Mouse (Mus musculus): ENCODE results near the gene Il6st. TPM values are rescaled to one million over a fixed set of nuclear protein-coding genes. Genes with fewer than 3 reads are reported as not detected.
"Not testable (repeated sequence)": the region's sequence is repeated elsewhere in the genome, so short reads cannot be mapped to it uniquely, and the experiment has no call there.

Gene Il6st
- polyA plus RNA-seq (2012; rRNA removed): 11.0 and 14.0 TPM in 2 replicates

DNA sequence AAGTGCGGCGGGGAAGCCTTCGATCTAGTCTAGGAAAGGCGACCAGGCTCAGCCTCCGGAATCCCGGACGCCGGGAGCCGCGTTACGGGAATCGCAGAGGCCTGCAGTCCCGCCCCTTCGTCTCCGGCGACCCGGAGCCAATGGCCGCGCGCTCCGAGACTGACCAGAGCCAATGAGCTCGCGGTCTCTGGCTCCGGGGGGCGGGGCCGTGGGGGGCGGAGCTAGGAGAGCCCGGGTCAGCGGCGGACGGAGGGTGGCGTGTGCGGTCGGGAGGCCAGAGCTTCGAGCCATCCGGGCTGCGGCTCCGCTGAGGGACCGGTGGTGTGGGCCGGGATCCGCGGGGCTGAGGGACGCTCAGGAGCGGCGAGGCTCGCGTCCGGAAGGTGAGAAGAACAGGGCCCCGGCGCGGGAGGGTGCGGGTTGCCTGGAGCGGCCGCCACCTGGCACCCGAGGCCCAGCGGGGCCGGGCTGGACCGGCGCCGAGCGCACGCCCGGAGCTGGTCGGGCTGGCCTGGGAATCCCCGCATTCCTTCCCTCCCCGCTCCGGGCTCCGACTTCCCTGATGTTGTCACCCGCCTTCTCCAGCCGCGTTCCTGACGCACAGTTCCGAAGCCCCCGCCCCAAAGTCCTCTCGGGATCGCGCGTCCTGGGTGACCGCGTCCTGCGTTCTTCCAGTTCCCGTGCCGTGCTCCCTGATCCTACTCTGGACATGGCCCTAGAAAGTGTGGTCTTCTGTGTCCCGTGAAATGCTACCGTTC, at the start of gene Il6st:
Gene Il6st (plus strand): TSS at position 203 of the 758 bp plus-strand sequence.
- peak; percentile 64 for DNase-seq (ENCODE audit: low read depth, low spot score)
- under 1% methylated on average over 85 of the region's 85 CpGs for WGBS

DNA sequence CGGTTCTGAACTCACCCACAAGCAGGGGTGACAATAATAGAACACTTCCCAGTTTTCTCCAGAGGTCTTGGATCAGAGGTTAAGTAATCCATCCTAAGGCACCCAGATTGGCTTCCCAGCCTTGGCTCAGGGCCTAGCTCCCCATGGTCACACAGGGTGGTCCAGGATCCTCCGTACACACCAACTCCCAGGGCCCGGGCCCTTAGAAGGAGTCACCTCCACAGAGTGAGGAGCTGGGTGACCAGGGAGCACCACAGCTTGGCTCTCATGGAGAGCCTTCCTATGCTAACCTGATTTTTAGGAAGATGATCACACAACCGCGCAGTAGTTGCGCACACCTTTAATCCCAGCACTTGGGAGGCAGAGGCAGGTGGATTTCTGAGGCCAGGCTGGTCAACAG, 48.0 kb upstream of the Il6st start:
- DNase-seq (ENCODE audit: low read depth, low spot score): no peak
- WGBS: 87% methylated on average over 6 of the region's 6 CpGs

DNA sequence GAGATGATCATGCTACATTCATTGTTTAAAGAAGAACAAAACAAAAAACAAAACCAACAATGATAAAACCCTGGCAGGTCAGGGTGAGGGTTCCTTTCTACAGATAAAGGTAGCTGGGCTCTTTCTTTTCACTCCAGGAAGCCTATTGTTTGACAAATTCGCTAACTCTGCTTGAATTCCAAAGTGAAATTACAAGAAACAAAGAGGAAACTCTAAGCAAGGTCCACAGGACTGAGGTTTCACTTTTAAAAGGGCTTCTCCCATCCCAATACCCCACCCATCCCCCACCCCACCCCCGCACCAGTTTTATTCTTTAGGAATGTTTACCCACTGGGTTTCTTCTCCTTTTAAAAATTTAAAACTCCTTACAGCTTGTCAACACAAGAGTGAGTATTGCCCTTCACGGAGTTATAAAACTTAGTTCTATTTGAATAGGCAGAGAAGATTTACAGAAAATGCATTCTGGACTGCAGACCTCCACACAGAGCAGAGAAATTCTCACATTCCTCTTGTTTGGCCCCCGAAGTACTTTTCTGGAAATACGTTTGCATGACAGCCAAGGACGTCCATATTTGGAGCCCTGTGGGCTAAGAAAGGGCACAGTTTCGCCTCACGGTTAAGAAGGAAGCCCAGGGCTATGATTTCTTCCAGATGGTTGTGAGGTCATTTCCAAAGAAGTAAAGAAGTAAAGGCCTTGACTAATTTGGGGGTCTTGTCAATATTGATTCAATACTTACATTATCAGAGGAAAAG, 47.3 kb upstream of the Il6st start:
- DNase-seq (ENCODE audit: low read depth, low spot score): no peak
- 13% methylated on average over 8 of the region's 8 CpGs for WGBS

DNA sequence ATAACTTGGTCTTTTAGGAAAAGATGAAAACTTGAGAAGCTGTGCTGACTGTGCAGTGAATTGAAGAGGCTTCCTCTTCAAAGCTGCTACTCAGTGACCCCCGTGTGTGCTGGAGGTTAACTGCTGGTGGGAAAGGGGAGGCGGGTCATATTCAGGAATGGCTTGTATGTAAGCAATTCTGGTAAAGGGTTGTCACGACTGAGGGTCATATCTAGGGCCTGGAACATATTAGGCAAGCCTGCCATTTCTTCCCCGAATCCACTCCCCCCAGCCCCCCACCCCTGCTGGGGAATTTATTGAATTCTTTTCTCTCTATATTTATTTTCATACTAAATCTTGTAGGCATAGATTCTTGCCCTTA, 46.7 kb upstream of the Il6st start:
- 45% methylated on average over 4 of the region's 4 CpGs for WGBS
- no peak for DNase-seq (ENCODE audit: low read depth, low spot score)

DNA sequence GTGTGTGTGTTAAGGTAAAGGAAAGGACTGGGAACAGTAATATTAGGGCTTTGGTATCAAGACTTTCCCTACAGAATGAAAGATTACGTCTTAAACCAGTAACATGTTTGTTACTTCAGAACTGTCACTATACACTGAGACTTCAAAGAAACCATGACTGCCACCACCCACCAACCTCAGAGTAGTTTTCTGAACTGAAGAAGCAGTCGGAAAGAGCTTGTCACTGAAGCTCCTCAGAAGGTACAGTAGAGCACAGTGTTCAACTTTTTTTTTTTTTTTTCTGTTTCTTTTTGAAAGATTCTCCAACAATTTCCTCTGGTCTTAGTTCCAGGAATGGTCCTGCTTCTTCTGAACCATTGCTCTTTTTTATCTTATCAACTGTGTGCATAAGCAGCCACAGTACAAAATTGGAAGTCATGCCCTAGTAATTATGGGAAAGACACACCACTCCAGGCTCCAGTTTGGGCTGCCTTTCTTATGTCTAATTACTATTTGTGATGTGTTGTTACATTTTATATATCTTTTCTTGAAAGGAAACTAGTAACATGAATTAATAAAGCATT, 45.9 kb upstream of the Il6st start:
- 85% methylated on average over 2 of the region's 2 CpGs for WGBS
- DNase-seq (ENCODE audit: low read depth, low spot score): no peak

DNA sequence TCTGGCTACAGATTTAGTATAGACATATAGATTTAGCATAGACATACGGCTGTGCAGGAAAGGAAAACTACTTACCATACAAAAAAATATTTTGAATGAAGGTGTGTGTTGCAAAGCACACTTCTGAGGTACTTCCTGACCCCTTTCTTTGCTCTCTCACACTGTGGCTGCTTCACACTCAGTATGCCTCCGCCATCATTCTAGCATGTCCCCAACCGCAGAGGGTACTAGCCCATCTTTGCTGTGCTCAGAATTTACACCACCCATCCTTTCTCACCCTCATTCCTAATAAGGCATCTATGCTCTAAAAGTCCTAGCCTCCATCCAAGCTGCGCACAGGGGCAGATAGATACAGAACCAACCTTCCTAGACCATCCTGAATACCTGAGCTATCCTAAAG, 45.3 kb upstream of the Il6st start:
- WGBS: 88% methylated on average over 4 of the region's 4 CpGs
- DNase-seq (ENCODE audit: low read depth, low spot score): no peak

DNA sequence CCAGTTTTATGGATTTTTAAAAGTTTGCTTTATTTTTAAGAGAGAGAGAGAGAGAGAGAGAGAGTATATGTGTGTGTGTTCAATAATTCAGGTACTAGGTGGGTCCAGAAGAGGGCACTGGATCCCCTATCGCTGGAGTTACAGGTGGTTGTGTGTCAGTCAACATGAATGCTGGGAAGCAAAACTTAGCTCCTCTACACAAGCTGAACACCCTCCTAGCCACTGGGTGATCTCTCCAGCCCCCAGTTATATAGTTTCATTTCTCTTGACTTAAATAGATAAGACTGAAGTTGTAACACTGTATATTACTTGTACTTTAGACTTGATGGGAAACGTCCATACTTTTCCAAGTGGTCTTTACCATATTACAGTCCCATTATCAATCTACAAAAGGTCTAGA, 39.7 kb upstream of the Il6st start:
- 58% methylated on average over 2 of the region's 2 CpGs for WGBS

DNA sequence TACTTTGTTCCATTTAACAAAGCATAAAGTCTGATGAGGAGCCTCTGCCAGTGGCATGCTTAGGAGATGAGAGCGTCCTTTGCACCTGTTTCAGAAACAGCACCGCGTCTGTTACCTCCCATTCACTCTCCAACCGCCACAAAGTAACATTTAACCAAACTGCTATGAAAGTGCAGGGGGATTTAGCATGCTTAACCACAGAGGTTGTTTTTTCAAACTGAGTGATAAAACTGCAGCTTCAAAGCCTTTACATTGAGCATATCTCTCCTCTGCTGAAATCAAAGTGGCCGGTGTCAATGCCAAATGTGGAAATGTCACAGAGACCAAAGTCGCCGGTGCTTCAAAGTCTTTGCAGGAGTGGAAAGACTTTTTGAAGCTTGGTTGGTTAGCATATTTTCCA, 39.2 kb upstream of the Il6st start:
- WGBS: 71% methylated on average over 7 of the region's 7 CpGs
- no peak for DNase-seq (ENCODE audit: low read depth, low spot score)

More for the DNA sequence above, 39.7 kb upstream of the Il6st start:
- DNase-seq (ENCODE audit: low read depth, low spot score): no peak

DNA sequence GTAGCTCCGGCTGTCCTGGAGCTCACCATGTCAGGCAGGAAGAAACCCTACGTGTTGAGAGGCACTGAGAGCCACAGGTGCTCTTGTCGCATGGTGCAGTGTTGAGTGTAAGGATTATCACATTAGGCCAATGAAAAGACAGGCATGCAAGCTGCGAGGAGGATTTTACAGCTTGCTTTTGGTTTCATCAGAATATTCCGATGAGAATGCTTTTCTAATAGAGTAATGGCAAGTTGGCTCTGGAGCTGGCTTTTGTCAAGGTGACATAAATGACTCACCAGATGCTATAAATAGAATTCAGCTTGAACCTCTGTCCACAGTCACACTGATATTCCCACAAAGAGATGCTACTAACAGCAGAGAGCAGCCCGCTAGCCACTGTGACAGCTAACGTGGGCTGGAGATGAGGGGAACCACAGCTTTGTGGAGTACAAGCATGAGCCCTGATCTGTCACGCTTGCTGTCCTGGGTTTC, 38.7 kb upstream of the Il6st start:
- 44% methylated on average over 8 of the region's 8 CpGs for WGBS
- no peak for DNase-seq (ENCODE audit: low read depth, low spot score)

DNA sequence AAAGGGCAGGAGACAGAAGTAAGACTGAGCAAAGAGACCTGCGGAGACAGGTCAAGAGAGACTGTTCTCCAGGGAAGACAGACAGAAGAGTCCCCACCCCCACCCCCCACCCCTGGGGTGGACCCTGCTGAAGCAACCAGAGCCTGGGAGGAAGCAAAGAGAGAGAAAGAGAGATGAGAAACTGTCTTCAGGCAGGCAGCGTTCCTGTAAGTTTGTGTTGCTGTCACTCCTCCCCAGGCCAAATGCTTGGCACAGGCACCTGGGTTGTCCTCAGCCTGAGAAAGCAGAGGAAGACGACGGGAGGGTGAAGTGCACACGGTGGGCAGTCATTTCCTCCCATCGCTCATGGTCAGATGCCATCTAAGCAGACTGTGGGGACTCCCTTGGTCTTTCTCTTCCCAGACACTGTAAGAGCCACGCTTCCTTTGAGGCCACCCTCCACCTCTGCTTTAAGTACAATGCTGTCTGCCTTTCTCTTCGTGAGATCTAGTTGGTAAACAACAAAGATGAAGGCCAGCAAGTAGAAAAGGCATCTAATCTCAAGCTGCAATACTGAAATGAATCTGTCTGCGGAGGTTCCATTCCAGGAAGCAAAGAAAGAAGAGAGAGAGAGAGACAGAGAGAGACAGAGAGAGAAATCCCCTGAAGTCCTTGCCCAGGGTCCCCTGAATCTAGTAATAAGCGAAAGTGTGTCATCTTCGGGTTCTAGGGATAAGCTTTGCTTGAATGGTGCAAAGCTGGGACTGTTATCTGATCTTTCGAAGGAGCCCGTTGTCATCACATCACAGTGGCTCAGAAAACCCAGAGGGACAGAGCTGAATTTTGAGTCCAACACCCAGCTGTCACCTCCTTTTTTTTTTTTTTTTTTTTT, 37.4 kb upstream of the Il6st start:
- no peak for DNase-seq (ENCODE audit: low read depth, low spot score)
- 68% methylated on average over 13 of the region's 13 CpGs for WGBS

DNA sequence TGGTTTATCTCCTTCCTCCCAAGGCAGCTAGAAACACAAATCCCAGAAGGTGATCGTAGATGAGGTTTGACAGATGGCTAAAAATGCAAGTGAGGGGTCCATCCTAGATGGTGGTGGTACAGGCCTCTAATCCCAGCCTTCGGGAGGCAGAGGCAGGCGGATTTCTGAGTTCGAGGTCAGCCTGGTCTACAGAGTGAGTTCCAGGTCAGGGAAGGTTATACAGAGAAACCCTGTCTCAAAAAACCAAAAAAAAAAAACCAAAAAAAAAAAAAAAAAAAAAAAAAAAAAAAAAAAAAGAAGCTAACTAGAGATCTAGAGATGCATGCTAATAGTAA, 36.8 kb upstream of the Il6st start:
- not testable (repeated sequence) for DNase-seq (ENCODE audit: low read depth, low spot score)
- 95% methylated on average over 4 of the region's 4 CpGs for WGBS

DNA sequence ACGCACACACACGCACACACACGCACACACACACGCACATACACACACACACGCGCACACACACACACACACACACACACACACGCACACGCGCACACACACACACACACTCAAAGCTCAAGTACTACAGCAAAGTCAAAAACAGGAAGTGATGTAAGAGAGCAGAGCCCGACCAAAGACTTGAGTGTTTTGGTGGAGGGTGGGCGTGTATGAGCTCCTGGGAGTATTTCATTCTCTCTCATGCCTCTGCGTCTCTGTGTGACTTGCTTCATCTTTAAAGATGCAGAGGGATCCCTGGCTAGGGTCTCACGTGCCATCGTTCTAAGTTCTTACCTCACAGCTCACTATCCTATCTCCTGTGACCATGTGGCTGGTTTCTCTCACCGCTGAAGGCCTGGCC, 36.3 kb upstream of the Il6st start:
- DNase-seq (ENCODE audit: low read depth, low spot score): no peak
- 77% methylated on average over 15 of the region's 15 CpGs for WGBS

DNA sequence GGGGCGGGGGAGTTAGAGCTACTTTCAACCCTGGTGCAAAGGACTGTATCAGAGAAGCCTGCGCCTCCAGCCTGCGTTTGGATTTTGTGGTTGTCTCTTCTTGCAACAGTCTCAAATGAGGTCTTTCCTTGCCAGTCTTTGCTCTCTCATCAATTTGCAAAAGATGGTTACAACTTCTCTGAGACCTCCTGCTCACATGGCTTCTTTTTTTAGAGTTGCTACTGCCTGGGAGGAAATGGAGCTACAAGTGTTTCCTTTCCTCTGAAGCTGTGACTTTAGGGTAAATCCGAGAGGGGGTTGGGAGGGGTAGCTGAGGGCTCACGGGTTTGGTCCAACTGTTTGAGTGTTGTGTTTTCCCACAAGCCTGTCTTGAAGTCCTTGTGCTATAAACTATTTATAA, 30.6 kb upstream of the Il6st start:
- 57% methylated on average over 5 of the region's 5 CpGs for WGBS
- DNase-seq (ENCODE audit: low read depth, low spot score): no peak

DNA sequence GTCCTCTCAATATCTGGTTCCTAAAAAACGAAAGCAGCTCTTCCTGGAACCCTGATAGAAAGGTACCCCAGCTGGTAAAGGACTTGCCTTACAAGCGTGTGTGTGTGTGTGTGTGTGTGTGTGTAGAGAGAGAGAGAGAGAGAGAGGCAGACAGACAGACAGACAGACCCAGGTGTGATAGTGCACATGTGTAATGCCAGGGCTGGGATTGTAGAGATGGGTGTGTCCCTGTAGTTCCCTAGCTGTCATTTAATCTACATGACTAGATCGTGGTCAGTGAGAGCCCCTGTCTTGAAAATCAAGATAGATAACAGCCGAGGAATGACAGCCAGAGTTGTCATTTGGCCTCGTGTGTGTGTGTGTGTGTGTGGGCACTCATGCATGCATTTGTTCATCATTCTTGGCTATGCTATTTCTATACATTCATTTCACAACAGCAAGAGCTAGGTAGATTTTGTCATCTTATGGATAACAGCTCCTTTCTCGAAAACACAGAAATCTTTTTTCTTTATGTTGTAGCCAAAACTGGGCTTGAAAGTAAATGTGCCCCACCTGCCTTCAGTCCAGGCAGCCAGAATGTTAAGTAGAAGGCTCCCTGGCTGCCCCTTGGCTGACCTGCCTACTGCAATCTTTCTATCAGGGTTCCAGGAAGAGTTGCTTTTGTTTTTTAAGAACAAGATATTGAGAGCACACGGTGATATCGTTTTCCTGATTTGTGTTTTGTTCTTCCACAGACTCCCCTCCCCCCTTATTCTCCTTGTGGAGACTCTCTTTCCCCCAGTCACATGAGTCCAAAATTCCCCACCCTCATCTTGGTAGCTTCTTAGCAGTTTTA, 28.4 kb upstream of the Il6st start:
- WGBS: 50% methylated on average over 8 of the region's 8 CpGs
- no peak for DNase-seq (ENCODE audit: low read depth, low spot score)

DNA sequence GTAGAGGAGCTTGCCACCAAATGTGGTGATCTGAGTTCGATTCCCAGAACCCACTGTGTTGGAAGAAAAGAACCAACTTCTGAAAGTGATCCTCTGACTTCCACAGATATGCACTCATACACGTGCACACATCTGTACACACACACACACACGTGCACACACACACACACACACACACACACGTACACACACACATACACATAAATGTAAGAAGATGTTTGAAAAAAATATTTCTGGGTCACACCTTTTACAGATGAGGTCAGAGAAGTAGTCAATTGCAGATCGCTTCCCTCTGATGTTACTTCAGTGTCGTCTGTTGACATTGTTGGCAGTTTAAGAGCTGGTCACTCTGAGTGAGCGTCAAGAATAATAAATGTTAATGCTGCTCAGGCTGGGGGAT, 27.6 kb upstream of the Il6st start:
- WGBS: 64% methylated on average over 7 of the region's 7 CpGs

DNA sequence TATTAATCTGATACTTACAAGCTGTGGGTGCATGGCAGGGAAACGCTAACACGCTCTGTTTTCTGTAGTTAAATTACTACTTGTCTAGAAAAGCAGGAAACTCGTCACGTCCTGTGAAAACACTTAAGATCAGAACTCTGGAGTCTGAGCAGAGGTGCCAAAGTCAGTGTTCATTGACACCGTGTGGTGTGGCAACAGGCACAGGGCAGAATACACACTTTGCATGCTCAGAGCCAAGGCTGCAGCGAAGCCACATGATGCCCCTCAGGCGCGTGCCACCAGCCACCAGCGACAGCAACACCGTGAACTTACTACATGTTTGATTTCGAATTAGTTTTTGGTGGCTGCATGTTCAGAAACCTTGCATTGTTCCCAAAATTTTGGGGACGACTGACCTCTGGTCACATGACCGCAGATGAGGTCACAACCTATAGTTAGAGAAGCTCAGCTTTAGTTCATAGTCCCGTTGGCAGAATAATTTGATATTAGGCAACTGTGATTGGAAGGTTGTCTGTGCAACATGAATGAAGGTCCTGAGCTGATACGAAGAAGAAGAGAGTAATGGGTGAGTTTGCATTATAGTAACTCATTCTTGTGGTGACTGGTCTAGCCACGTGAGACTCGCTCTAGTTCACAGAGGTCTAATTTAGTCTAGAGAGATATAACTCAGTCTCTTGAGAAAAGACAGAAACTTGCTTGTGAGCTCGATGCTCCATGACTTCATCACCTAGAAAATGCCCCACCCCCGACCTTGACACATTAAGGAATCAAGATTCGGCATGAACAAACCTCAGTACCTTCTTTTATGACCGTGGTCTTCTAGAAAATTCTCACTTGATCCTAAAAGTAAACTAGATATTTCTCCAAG, 25.6 kb upstream of the Il6st start:
- WGBS: 83% methylated on average over 21 of the region's 21 CpGs
- no peak for DNase-seq (ENCODE audit: low read depth, low spot score)

More for the DNA sequence above, 27.6 kb upstream of the Il6st start:
- DNase-seq (ENCODE audit: low read depth, low spot score): no peak

DNA sequence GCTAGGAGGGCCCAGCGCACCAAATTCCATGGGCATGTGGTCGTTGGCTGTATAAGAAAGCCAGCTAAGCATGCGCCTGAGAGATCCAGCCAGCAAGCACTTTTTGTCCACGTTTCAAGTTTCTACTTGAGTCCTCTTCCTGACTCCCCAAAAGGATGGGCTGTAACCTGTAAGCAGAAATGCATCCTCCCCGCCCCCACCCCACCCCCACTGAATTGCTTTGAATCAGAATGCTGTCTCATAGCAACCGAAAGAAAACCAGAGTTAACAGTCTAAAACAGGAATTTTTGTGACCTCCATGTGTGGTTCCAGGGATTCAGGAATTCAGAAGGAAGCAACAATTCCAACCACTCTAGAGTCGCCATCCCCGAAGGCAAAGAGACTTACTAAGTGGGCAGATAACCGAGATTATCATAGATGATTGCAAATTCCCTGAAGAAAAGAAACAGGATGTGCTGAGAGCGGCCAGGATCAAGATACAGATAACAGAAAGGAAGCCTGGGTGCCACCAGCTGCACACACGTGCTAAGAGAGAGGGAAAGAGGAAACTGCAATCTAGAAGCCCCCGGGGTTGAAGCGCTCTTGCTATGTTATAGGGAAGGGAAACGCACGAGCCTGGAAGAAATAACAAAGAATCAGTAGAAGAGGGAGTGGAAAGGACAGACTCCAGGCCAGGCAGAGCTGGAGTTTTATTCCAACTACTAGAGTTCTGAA, 24.6 kb upstream of the Il6st start:
- WGBS: 39% methylated on average over 15 of the region's 15 CpGs
- DNase-seq (ENCODE audit: low read depth, low spot score): no peak

DNA sequence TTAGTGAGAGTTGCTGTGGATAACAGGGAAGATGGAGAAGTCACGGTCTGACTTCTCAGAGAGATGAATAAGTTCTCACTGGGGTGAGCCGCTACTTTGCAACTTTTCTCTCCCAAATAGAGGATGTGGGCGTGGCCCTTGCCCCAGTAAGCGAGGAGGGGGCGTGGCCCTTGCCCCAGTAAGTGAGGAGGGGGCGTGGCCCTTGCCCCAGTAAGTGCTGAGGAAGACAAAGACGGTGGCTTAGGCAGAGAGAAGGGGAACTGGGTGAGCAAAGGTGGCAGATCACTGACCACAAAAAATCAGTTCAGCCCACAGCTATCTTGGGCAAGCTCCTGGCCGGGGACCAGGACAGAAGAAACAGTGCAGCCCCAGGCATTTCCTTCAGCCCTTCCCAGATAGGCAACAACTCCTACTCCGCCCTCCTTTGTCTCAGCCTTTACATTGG, 23.9 kb upstream of the Il6st start:
- 16% methylated on average over 9 of the region's 9 CpGs for whole genome bisulfite sequencing

More for the DNA sequence above, 23.9 kb upstream of the Il6st start:
- DNase-seq (ENCODE audit: low read depth, low spot score): no peak
